Mouse (Mus musculus): ENCODE measurements at regions not wholly inside any gene's neighbourhood (a gene's known extent, or its start where the extent isn't known, plus 50 kb on each side); places are given as distances from the start of the nearest gene placed in this dataset.

DNA sequence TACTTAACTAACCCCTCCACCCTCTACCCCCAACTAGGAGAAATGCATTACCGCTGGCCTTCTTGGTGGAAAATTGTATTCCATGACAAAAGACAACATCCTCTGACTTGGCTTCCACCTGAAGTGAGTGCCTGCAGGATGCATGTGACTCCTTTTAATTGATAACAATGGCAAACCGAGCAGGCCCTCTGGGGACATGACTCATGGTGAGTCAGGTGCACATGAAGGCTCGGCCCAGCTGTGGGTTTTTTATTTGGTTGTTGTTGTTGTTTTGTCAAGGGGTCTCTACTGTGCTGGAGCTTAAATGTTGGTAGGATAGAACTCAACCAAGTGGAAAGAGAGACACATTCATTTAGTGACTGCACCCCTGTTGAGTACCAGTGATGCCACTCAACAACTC lies 109.2 kb upstream of the Cxcr4 start:
- H3K9me3 ChIP-seq (ENCODE audit: control insufficient read depth, low read length) = no peaks in the 10 kb centered on the region
- no peak overlapping the region for H3K4me3 ChIP-seq (ENCODE audit: low read length)
- no peak for ATAC-seq (ENCODE audit: low FRiP score, low TSS enrichment)
- 79% methylated on average over 3 of the region's 3 CpGs for WGBS
- H3K27ac ChIP-seq (ENCODE audit: low read depth, low read length) = no peak overlapping the region
- no peaks in the 10 kb centered on the region for H3K27me3 ChIP-seq (ENCODE audit: control insufficient read depth, insufficient read depth, low read length)
- 0 out of 2 replicates have a peak, but pooled peaks cover 6% of the 10 kb centered on the region for H3K4me1 ChIP-seq (ENCODE audit: control insufficient read depth, insufficient read depth, low read length)
- no peak overlapping the region for H3K4me2 ChIP-seq (replicated peaks; ENCODE audit: low read depth, low read length)
- H3K36me3 ChIP-seq (ENCODE audit: control insufficient read depth, insufficient read depth, low read length) = no peaks in the 10 kb centered on the region
- H3K9ac ChIP-seq (ENCODE audit: low read depth, low read length) = no peak overlapping the region

DNA sequence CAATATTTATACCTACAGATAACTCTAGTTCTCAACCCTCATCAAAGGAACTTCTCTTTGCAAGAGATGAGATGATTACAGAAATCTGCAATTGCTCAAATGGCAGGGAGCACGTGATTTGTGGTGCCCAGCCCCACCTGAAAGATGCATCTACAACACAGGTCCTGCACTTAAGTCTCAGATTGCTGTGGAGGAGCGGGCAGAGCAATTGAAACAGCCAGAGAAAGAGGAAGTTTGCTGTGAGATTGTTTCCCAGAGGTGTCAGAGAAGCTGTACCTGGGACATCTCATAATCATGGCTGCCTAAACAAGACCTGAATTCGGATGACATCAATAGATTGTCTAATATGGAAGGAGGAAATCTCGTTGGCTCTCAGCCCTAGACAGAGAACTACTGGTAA lies 105.9 kb upstream of the Cxcr4 start:
- H3K9me3 ChIP-seq (ENCODE audit: control insufficient read depth, low read length) = no peaks in the 10 kb centered on the region
- no peak overlapping the region for H3K9ac ChIP-seq (ENCODE audit: low read depth, low read length)
- no peak overlapping the region for H3K4me3 ChIP-seq (ENCODE audit: low read length)
- no peaks in the 10 kb centered on the region for H3K4me1 ChIP-seq (ENCODE audit: control insufficient read depth, insufficient read depth, low read length)
- H3K27ac ChIP-seq (ENCODE audit: low read depth, low read length) = no peak overlapping the region
- 89% methylated on average over 4 of the region's 4 CpGs for WGBS
- no peak overlapping the region for H3K4me2 ChIP-seq (replicated peaks; ENCODE audit: low read depth, low read length)
- no peaks in the 10 kb centered on the region for H3K36me3 ChIP-seq (ENCODE audit: control insufficient read depth, insufficient read depth, low read length)
- ATAC-seq (ENCODE audit: low FRiP score, low TSS enrichment) = no peak
- no peaks in the 10 kb centered on the region for H3K27me3 ChIP-seq (ENCODE audit: control insufficient read depth, insufficient read depth, low read length)

DNA sequence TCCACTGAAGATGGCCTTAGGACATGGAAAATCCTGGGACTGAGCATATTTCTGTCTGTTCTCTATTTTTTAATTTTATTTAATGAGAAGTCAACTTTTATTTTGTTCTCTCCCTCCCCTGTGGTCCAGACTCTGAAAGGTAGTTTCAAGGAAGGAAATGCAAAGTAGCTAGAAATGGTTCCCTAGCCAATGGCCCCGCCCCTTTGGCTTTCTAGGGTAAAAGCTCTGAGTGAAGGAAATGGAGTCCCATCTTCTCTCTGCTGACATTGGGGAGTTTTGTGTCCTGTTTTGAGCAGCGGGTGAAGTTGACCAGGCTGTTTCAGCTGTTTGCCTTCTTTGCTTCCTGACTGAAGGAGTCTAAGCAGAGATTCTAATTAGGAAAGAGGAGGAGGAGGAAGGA lies 103.8 kb upstream of the Cxcr4 start:
- 60% methylated on average over 2 of the region's 2 CpGs for WGBS
- Histone ChIP-seq H3K9me3 (ENCODE audit: control insufficient read depth, low read length) (no peaks in the 10 kb centered on the region), H3K27ac (ENCODE audit: low read depth, low read length) (no peak overlapping the region), H3K27me3 (ENCODE audit: control insufficient read depth, insufficient read depth, low read length) (no peaks in the 10 kb centered on the region), H3K4me3 (ENCODE audit: low read length) (no peak overlapping the region), H3K4me1 (ENCODE audit: control insufficient read depth, insufficient read depth, low read length) (peaks cover 8% of the 10 kb centered on the region), H3K4me2 (replicated peaks; ENCODE audit: low read depth, low read length) (no peak overlapping the region), H3K36me3 (ENCODE audit: control insufficient read depth, insufficient read depth, low read length) (no peaks in the 10 kb centered on the region), H3K9ac (ENCODE audit: low read depth, low read length) (no peak overlapping the region)
- no peak for ATAC-seq (ENCODE audit: low FRiP score, low TSS enrichment)

DNA sequence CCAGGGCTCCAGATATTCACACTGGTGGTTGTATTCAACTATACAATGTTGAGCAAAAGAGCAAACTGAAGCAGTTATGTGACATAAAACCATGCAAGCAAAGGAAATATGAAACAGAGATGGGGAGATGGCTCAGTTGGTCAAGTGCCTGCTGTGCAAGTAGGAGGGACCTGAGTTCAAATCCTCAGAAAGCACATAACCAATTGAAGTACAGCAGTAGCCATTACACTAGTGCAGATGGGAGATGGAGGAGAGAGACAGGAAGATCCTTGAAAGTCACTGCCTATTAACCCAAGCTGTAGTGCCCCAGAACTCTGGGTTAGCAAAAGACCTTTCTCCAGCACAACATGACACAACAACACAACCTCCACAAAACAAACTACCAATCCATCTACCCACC lies 100.7 kb upstream of the Cxcr4 start:
- H3K4me2 ChIP-seq (replicated peaks; ENCODE audit: low read depth, low read length) = no peak overlapping the region
- H3K36me3 ChIP-seq (ENCODE audit: control insufficient read depth, insufficient read depth, low read length) = no peaks in the 10 kb centered on the region
- H3K27ac ChIP-seq (ENCODE audit: low read depth, low read length) = no peak overlapping the region
- no peak overlapping the region for H3K9ac ChIP-seq (ENCODE audit: low read depth, low read length)
- no peak for ATAC-seq (ENCODE audit: low FRiP score, low TSS enrichment)
- no peaks in the 10 kb centered on the region for H3K9me3 ChIP-seq (ENCODE audit: control insufficient read depth, low read length)
- no peaks in the 10 kb centered on the region for H3K27me3 ChIP-seq (ENCODE audit: control insufficient read depth, insufficient read depth, low read length)
- no peak overlapping the region for H3K4me3 ChIP-seq (ENCODE audit: low read length)
- H3K4me1 ChIP-seq (ENCODE audit: control insufficient read depth, insufficient read depth, low read length) = peaks cover 8% of the 10 kb centered on the region

DNA sequence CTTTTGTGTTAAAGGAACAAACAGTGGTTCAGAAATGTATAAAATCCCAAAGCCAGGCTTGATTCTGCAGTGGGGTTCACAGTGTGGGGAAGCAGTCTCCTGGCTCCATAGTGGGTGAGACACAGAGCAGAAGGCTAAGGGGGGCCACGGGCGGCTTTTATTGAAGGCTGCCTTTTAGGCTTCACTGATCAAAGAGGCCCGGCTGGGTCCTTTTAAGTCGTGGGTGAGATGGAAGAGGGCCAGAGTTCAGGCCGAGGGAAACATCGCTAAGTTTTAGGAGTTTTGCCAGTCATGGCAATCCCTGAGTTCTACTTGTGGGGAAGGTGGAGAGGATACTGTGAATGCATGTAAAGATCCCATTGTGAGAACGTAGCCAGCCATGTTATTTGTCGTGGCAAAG lies 100.2 kb upstream of the Cxcr4 start:
- Histone ChIP-seq H3K4me2 (replicated peaks; ENCODE audit: low read depth, low read length) (no peak overlapping the region), H3K27me3 (ENCODE audit: control insufficient read depth, insufficient read depth, low read length) (no peaks in the 10 kb centered on the region), H3K4me3 (ENCODE audit: low read length) (no peak overlapping the region), H3K9me3 (ENCODE audit: control insufficient read depth, low read length) (no peaks in the 10 kb centered on the region), H3K27ac (ENCODE audit: low read depth, low read length) (no peak overlapping the region), H3K9ac (ENCODE audit: low read depth, low read length) (no peak overlapping the region), H3K36me3 (ENCODE audit: control insufficient read depth, insufficient read depth, low read length) (no peaks in the 10 kb centered on the region), H3K4me1 (ENCODE audit: control insufficient read depth, insufficient read depth, low read length) (peaks cover 13% of the 10 kb centered on the region)
- ATAC-seq (ENCODE audit: low FRiP score, low TSS enrichment) = peak; percentile 78
- WGBS = 13% methylated on average over 8 of the region's 8 CpGs

DNA sequence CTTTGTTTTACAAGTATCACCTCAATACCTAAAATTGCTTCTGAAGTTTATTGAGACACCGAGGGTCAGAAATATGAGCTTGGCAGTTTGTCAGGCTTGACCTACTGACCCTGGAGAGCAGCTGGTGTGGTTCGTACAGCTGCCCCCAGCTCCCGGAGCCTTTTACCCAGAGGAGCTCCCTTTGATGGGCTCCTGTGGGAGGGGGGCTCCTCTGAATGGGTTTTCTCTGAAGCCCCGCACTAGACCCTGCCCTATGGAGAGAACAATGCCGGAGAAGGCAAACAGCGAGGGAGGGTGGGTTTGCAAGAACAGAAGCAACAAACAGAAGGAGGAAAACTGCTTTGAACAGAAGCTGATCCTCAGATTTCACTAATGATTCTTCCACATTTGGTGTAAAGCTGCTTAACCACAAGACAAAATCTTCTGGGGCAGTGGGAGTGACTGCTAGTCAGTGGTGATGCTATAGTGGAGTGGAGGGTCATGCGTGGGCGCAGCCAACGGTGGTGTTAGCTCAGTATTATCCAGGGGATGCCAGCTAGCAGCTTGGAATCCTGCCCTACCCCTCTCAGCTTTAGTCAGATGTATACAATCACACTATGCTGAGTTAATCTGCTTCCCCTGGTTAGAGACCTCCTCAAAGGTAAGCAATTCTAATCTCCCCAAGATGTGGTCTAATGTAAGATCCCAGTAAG lies 95.3 kb upstream of the Cxcr4 start:
- no peaks in the 10 kb centered on the region for H3K36me3 ChIP-seq (ENCODE audit: control insufficient read depth, insufficient read depth, low read length)
- H3K4me1 ChIP-seq (ENCODE audit: control insufficient read depth, insufficient read depth, low read length) = peaks cover 14% of the 10 kb centered on the region
- 13% methylated on average over 9 of the region's 9 CpGs for WGBS
- peak overlapping the region; percentile 57; the same call in 1 of the 2 replicates for H3K27ac ChIP-seq (ENCODE audit: low read depth, low read length)
- no peak overlapping the region for H3K4me3 ChIP-seq (ENCODE audit: low read length)
- H3K9ac ChIP-seq (ENCODE audit: low read depth, low read length) = no peak overlapping the region
- no peak overlapping the region for H3K4me2 ChIP-seq (replicated peaks; ENCODE audit: low read depth, low read length)
- no peaks in the 10 kb centered on the region for H3K27me3 ChIP-seq (ENCODE audit: control insufficient read depth, insufficient read depth, low read length)
- no peaks in the 10 kb centered on the region for H3K9me3 ChIP-seq (ENCODE audit: control insufficient read depth, low read length)
- ATAC-seq (ENCODE audit: low FRiP score, low TSS enrichment) = peak; percentile 44; the same call in 1 of the 2 replicates

DNA sequence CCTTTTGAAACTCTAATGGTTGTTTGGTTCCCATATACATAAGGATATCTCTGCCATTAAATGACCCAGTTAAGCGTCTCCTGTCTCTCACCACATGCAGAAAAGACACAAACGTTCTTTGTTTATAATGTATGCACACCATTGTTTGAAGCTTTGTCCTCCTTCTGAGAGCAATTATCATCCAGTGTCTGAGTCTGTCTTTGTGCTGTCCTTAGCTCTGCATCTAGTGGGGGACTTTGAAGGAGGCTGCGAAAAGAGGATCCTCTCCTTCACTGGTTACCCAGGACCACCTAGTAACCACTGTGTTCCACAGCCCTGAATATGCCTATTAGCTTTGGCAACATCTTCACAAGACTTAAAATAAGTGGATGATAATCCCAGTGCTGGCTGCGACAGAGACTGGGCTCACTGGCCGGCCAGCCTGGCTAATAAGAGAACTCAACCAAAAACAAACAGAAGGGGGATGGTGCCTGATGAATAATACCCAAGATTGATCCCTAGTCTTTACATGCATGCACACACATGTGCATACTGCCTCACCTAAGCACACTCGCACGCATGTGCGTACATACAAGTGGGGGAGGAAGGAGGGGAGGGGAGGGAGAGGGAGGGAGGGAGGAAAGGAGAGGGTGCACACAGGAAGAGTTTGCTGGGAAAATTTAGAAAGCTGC lies 93.5 kb upstream of the Cxcr4 start:
- Histone ChIP-seq H3K9me3 (ENCODE audit: control insufficient read depth, low read length) (no peaks in the 10 kb centered on the region), H3K4me1 (ENCODE audit: control insufficient read depth, insufficient read depth, low read length) (peaks cover 8% of the 10 kb centered on the region; the same call in 1 of the 2 replicates), H3K4me3 (ENCODE audit: low read length) (no peak overlapping the region), H3K9ac (ENCODE audit: low read depth, low read length) (no peak overlapping the region), H3K27me3 (ENCODE audit: control insufficient read depth, insufficient read depth, low read length) (no peaks in the 10 kb centered on the region), H3K36me3 (ENCODE audit: control insufficient read depth, insufficient read depth, low read length) (no peaks in the 10 kb centered on the region), H3K27ac (ENCODE audit: low read depth, low read length) (no peak overlapping the region), H3K4me2 (replicated peaks; ENCODE audit: low read depth, low read length) (no peak overlapping the region)
- ATAC-seq (ENCODE audit: low FRiP score, low TSS enrichment) = no peak
- WGBS = 67% methylated on average over 8 of the region's 8 CpGs

DNA sequence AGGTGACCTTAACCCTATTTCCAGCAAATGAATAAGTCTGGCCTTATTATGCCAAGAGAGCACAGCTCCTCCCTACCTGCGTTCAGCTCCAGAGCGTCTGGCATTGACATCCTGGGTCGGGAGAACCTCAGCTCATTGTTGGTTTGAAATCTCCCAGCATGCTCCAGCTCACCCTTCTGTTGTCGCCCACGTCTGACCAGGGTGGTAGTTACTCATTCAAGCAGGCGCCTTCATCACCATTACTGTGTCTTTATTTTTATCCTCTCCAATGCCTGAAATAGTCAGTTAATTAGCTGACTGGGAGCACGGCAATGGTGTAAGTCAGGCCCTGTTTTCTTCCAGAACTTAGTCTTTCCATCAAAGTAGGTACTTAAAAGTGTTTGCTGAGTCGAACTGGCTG lies 90.8 kb upstream of the Cxcr4 start:
- H3K4me3 ChIP-seq (ENCODE audit: low read length) = no peak overlapping the region
- 79% methylated on average over 8 of the region's 8 CpGs for WGBS

DNA sequence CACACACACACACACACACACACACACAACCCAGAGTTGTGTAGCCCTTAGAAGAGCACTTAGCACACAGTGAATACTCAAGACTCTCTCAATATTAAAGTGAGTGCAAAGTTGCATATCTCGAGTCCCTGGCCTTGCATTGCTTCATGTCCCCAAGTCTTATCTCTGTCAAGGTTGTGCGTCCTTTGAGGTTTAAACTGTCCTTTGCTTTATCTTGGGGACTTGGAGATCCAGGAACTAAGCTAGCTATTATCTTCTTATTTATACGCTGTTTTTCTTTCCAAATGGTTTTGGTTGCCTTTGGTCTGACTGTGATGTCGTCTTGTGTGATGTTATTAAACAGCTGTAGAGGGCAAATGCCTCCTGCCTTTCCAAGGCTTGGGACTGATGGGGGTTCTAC lies 89.2 kb upstream of the Cxcr4 start:
- no peak overlapping the region for H3K4me2 ChIP-seq (replicated peaks; ENCODE audit: low read depth, low read length)
- WGBS = 78% methylated on average over 4 of the region's 4 CpGs
- no peak overlapping the region for H3K27ac ChIP-seq (ENCODE audit: low read depth, low read length)
- no peak overlapping the region for H3K9ac ChIP-seq (ENCODE audit: low read depth, low read length)
- no peaks in the 10 kb centered on the region for H3K27me3 ChIP-seq (ENCODE audit: control insufficient read depth, insufficient read depth, low read length)
- H3K4me1 ChIP-seq (ENCODE audit: control insufficient read depth, insufficient read depth, low read length) = peaks cover 10% of the 10 kb centered on the region
- no peak overlapping the region for H3K4me3 ChIP-seq (ENCODE audit: low read length)
- H3K36me3 ChIP-seq (ENCODE audit: control insufficient read depth, insufficient read depth, low read length) = no peaks in the 10 kb centered on the region
- no peaks in the 10 kb centered on the region for H3K9me3 ChIP-seq (ENCODE audit: control insufficient read depth, low read length)
- ATAC-seq (ENCODE audit: low FRiP score, low TSS enrichment) = no peak

More for the DNA sequence above, 90.8 kb upstream of the Cxcr4 start:
- H3K4me1 ChIP-seq (ENCODE audit: control insufficient read depth, insufficient read depth, low read length) = peaks cover 18% of the 10 kb centered on the region
- H3K4me2 ChIP-seq (replicated peaks; ENCODE audit: low read depth, low read length) = no peak overlapping the region
- H3K36me3 ChIP-seq (ENCODE audit: control insufficient read depth, insufficient read depth, low read length) = no peaks in the 10 kb centered on the region
- no peaks in the 10 kb centered on the region for H3K27me3 ChIP-seq (ENCODE audit: control insufficient read depth, insufficient read depth, low read length)
- H3K27ac ChIP-seq (ENCODE audit: low read depth, low read length) = no peak overlapping the region
- no peak overlapping the region for H3K9ac ChIP-seq (ENCODE audit: low read depth, low read length)
- H3K9me3 ChIP-seq (ENCODE audit: control insufficient read depth, low read length) = no peaks in the 10 kb centered on the region
- ATAC-seq (ENCODE audit: low FRiP score, low TSS enrichment) = no peak

All from kidney, embryonic 14.5 days (tissue).